Mouse (Mus musculus) kidney, adult 2 months (tissue): ENCODE measurements at regions not wholly inside any gene's neighbourhood (a gene's known extent, or its start where the extent isn't known, plus 50 kb on each side); places are given as distances from the start of the nearest gene placed in this dataset.

ENCODE experiments used
- CTCF ChIP-seq: fragments of 200-500 bp; conservative IDR thresholded peaks from 2 replicates; pipeline ENCODE4 v1.5.1; 2011; ENCODE audit warnings: low read depth, mild to moderate bottlenecking, control low read depth, low read length, moderate library complexity, mixed read lengths; ENCODE audit not compliant: insufficient read depth, insufficient read length
- POLR2A ChIP-seq: fragments of 200-500 bp; IDR thresholded peaks from one replicate; pipeline ENCODE4 v1.6.1; 2011; ENCODE audit warnings: low read depth, low read length, control low read depth

DNA sequence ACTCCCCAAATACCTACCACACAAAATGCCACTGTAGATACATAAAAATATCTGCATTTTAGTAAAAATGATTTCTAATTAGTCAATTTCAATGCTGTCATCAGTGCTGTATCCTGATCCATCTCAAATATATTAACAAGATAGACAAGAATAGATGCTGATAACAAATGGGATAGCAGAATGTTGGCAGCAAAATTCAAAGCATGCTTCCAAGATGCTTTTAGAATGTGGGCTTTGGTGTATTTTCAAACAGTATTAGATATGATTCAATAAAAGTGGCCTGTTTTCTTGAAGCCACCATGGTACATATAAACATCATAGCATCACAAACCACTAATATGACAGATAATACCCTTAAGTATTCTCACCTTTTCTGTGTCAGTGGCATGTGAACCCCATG, 597.6 kb downstream of the Cenpc1 start:
- TF ChIP-seq POLR2A (no peak), CTCF (no peak)
